Mouse (Mus musculus): Measurements from ENCODE around the gene Myh7. TPM values are rescaled to one million over a fixed set of nuclear protein-coding genes. Genes with fewer than 3 reads are reported as not detected.
A peak's percentile ranks its signal among the peaks of the same experiment; 100 is the strongest.
"Not testable (repeated sequence)": the region's sequence is repeated elsewhere in the genome, so short reads cannot be mapped to it uniquely, and the experiment has no call there.

Myh7 gene
- total RNA-seq, 2 experiments from 2014 or later = 5.4 to 5.5 TPM

- DNase-seq (ENCODE audit: extremely low spot score in 1 of 2, low spot score in 2 of 2) = no peak
- intact Hi-C loops (cut with DNase I) = no loop called here
Observed at GRCm38 (mm10) chr14:54953664-54954206, 40.7 kb downstream of the Myh7 start.

- no peak for DNase-seq (ENCODE audit: extremely low spot score in 1 of 2, low spot score in 2 of 2)
- intact Hi-C loops (cut with DNase I) = no loop called here
Observed at GRCm38 (mm10) chr14:54951587-54951986, 42.8 kb downstream of the Myh7 start.

GRCm38 (mm10) chr14:54950493-54950892 is 43.9 kb downstream of the Myh7 start:
- intact Hi-C loops (cut with DNase I) = no loop called here
- no peak for DNase-seq (ENCODE audit: extremely low spot score in 1 of 2, low spot score in 2 of 2)

- intact Hi-C loops (cut with DNase I) = loop anchor here (1.0 kb wide), 1 partner anchor 26 kb away; no protein-coding TSS in a partner anchor
- DNase-seq (ENCODE audit: extremely low spot score in 1 of 2, low spot score in 2 of 2) = no peak
Observed at GRCm38 (mm10) chr14:54948781-54949180, 45.6 kb downstream of the Myh7 start.

GRCm38 (mm10) chr14:54947008-54947407 is 47.4 kb downstream of the Myh7 start:
- DNase-seq (ENCODE audit: extremely low spot score in 1 of 2, low spot score in 2 of 2); intact Hi-C loops (cut with DNase I): not testable (repeated sequence)

GRCm38 (mm10) chr14:54945975-54946704 is 48.3 kb downstream of the Myh7 start:
- intact Hi-C loops (cut with DNase I) = no loop called here
- DNase-seq (ENCODE audit: extremely low spot score in 1 of 2, low spot score in 2 of 2) = no peak

GRCm38 (mm10) chr14:54944939-54945338 is 49.5 kb downstream of the Myh7 start:
- intact Hi-C loops (cut with DNase I) = no loop called here

GRCm38 (mm10) chr14:54943971-54944370 is 50.5 kb downstream of the Myh7 start:
- DNase-seq (ENCODE audit: extremely low spot score in 1 of 2, low spot score in 2 of 2) = no peak
- intact Hi-C loops (cut with DNase I) = no loop called here

More at GRCm38 (mm10) chr14:54944939-54945338, 49.5 kb downstream of the Myh7 start:
- DNase-seq (ENCODE audit: extremely low spot score in 1 of 2, low spot score in 2 of 2) = no peak

GRCm38 (mm10) chr14:54942479-54942878 is 51.9 kb downstream of the Myh7 start:
- intact Hi-C loops (cut with DNase I) = no loop called here

GRCm38 (mm10) chr14:54941024-54941978 is 53.1 kb downstream of the Myh7 start:
- DNase-seq (ENCODE audit: extremely low spot score in 1 of 2, low spot score in 2 of 2) = no peak
- intact Hi-C loops (cut with DNase I) = no loop called here

More at GRCm38 (mm10) chr14:54942479-54942878, 51.9 kb downstream of the Myh7 start:
- no peak for DNase-seq (ENCODE audit: extremely low spot score in 1 of 2, low spot score in 2 of 2)

- intact Hi-C loops (cut with DNase I) = no loop called here
- no peak for DNase-seq (ENCODE audit: extremely low spot score in 1 of 2, low spot score in 2 of 2)
Observed at GRCm38 (mm10) chr14:54940176-54940530, 54.3 kb downstream of the Myh7 start.

- DNase-seq (ENCODE audit: extremely low spot score in 1 of 2, low spot score in 2 of 2) = peak; percentile 25 to 56
- intact Hi-C loops (cut with DNase I) = no loop called here
Observed at GRCm38 (mm10) chr14:54939434-54940175, 54.8 kb downstream of the Myh7 start.

- intact Hi-C loops (cut with DNase I) = no loop called here
- DNase-seq (ENCODE audit: extremely low spot score in 1 of 2, low spot score in 2 of 2) = no peak
Observed at GRCm38 (mm10) chr14:54938431-54939219, 55.8 kb downstream of the Myh7 start.

GRCm38 (mm10) chr14:54937361-54938182 is 56.9 kb downstream of the Myh7 start:
- DNase-seq (ENCODE audit: extremely low spot score in 1 of 2, low spot score in 2 of 2) = no peak
- intact Hi-C loops (cut with DNase I) = loop anchor here (2.0 kb wide), 1 partner anchor 37 kb away; no protein-coding TSS in a partner anchor

GRCm38 (mm10) chr14:54936831-54937160 is 57.6 kb downstream of the Myh7 start:
- intact Hi-C loops (cut with DNase I) = loop anchor here (2.0 kb wide), 1 partner anchor 36 kb away; no protein-coding TSS in a partner anchor
- no peak for DNase-seq (ENCODE audit: extremely low spot score in 1 of 2, low spot score in 2 of 2)

- intact Hi-C loops (cut with DNase I) = loop anchor here (2.0 kb wide), 1 partner anchor 35 kb away; no protein-coding TSS in a partner anchor
- DNase-seq (ENCODE audit: extremely low spot score in 1 of 2, low spot score in 2 of 2) = peak; percentile 66 to 77
Observed at GRCm38 (mm10) chr14:54935904-54936830, 58.3 kb downstream of the Myh7 start, which contains the start of gene Cmtm5. Gene Cmtm5 (plus strand): TSS chr14:54936261.

All from left cerebral cortex, postnatal 10 days (tissue).